Mouse (Mus musculus) brain, embryonic 14.5 days (tissue): ENCODE results near the gene Adamtsl5. TPM values are rescaled to one million over a fixed set of nuclear protein-coding genes. Genes with fewer than 3 reads are reported as not detected.
A peak's percentile ranks its signal among the peaks of the same experiment; 100 is the strongest.

ENCODE experiments used
- DNase-seq: peaks from one replicate; pipeline ENCODE4 v3.0.0-alpha.2; 2011; ENCODE audit warnings: low read depth
- CTCF ChIP-seq: fragments of 200-500 bp; IDR thresholded peaks from 2 replicates; pipeline ENCODE4 v1.5.1; 2012; ENCODE audit warnings: inconsistent platforms, mild to moderate bottlenecking, moderate library complexity, borderline replicate concordance; ENCODE audit not compliant: insufficient read depth, insufficient read length; ENCODE audit errors: extremely low read depth
- POLR2A ChIP-seq: fragments of 200-500 bp; IDR thresholded peaks from 2 replicates; pipeline ENCODE4 v1.6.1; 2012; ENCODE audit warnings: mild to moderate bottlenecking, inconsistent platforms, borderline replicate concordance; ENCODE audit not compliant: poor library complexity, insufficient read depth, insufficient read length, severe bottlenecking; ENCODE audit errors: extremely low read depth
- polyA plus RNA-seq: library from polyadenylated mRNA; depleted of rRNA; stranded (reverse); fragments of >200 nt; gene quantifications from 2 replicates; pipeline ENCODE4 v1.2.3, GENCODE M21; 2012

Gene Adamtsl5
- polyA plus RNA-seq, 1 experiment, result 1.5 TPM

DNA sequence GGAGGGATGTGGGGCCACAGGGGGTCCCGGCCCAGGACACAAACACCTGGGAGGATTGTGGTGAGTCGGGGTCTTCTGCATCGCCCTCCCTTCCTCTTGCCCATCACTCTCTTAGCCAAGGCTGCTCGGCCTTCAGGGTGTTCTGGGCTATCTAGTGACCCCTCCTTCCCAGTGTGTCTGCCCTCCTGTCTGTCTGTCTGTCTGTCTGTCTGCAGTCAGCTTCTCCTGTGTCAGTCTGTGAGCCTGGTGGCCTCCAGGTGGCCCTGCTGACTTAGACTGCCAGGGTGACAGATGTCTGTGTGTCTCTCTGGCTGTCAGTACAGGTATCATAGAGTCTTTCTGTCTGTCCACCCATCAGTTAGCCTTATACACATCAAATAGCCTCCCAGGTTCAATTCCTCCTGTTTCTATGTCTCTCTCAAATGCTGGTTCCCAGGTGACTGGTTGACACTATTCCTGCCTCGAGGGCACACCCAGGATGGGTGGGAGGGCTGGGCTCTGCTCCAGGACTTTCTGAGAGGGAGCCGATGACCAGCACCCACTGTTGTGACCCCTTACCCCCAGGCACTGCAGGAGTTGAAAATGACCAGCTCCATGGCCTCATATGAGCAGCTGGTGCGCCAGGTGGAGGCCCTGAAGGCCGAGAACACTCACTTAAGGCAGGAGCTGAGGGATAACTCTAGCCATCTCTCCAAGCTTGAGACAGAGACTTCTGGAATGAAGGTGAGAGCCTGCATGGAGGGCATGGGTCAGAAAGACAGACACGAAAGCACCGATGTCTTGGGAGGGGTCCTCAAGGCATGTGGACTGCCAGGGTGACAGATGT is 46.7 kb downstream of the Adamtsl5 start:
- DNase-seq, result no peak
- TF ChIP-seq CTCF (no peak), POLR2A (no peak)

DNA sequence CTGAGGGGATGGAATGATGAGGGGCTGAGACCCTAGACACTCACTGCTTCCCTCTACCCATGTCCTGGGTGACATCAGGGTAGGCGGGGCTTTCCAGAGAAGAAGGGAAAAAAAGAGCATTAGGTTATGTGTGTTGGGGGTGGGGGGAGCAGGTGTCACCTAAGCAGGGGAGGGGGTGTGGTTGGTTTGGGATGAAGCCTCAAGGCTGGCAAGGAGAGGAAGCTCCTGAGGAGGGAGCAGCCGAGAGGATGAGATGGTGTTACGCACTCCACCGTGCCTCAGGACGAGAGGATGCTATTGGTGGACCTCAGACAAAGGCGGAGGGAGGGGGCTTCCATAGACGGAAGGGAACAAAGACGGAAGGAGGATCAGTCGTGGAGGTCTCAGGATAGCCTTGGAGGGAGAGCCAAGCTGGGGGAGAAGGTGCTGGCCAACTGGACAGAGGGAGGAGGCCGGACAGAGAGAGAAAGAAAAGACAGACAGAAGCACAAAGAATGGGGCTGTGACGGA is 47.5 kb downstream of the Adamtsl5 start:
- TF ChIP-seq CTCF (no peak), POLR2A (peak; percentile 27; the same call in 1 of the 2 replicates)
- DNase-seq, result peak; percentile 97

DNA sequence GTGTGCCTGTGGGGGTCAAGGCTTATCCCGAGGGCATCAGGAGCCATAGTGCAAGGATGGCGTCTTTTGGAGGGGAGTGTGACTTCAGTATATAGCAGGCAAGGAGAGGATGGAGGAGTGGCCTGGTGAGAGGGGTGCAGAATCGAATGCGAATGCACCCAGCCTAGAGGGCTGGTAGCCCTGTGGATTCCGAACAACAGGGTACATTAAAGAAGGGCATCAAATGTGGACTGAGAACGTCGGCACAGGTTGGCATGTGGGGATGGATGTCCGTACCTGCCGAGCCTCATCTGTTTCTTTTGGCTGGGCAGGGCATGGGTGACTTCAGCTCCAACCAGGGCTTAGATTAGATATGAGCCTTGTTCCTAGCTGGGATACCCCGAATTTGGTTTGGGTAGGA is 48.4 kb downstream of the Adamtsl5 start:
- DNase-seq, result no peak
- TF ChIP-seq POLR2A, result no peak
- no peak for TF ChIP-seq CTCF

DNA sequence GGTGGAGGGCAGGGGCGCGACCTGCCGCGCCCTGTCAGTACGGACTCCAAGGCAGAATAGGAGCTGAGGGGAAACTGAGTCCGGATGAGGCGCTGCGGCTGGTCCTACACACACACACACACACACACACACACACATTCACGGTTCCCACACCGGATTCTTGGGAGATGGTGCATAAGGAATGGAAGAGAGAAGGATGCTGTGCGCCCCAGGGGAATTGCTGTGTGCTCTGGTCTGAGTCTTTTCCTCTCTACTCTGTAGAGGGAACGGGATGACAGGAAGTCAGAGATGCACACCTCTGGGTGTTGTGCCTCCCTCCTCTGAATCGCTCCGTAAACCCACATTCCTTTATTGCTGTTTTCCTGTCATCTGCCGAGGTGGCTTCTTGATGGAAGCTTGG is 48.9 kb downstream of the Adamtsl5 start:
- DNase-seq, result peak; percentile 70
- no peak for TF ChIP-seq POLR2A
- no peak for TF ChIP-seq CTCF

DNA sequence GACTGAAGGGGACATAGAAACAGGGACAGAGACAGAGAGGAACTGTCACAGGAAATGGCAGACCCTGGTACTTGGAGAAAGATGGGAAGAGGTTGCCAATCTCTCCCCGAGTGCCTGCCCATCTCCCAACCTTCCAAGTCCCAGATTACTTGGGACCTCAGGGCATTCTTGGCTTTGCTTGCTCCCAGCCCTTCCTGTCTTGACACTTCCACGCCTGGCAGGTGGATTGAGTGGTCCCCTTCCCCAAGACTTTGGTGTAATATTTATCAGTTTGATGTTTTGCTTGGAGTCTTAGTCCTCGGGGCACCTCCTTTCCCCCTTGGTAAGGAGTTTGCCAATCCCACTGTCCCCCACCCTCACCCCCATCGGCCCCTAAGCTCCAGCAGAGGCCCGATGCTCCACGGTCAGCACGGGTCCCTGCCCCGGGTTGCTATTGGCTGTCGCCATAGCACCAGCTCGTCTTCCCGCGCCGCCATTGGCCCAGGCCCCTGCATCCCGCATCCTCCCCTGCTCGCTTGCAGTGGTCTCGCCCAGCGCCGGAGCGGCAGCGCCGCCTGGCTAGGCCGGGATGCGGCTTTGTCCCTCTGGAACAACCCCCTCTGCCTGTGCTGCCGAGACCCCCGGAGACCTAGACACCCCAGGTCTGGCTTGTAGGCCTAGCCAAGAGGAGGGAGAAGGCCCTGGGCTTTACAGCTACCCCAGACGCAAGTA is 49.5 kb downstream of the Adamtsl5 start:
- peak; percentile 98 for DNase-seq
- TF ChIP-seq CTCF (no peak), POLR2A (peak; percentile 96)

DNA sequence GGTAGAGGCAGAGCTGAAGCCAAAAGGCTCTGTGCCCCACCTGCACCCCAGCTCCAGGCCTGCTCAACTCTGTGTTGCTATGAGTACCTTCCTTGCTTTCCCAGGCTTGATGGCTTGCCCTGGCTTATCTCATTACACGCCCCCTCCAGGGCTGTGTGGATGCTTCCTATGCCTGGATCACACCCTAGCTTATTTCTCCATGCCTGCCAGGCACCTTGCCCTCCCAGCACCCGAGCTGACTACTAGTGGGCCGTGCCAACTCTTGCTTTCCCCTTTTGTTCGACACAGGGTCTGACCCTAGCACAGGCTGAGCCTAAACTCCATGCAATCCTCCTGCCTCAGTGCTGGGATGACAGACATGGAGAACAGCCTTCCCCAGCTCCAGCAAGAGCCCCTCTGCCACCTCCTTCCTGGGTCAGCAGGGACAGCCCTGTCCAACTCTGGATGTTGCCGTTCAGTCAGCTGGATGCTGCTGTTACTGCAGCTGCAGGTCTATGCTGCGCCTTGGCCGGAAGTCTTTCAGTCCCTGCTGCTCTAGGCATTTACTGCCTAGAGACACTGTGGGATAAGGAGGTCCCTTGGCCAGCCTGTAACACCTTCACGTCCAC is 50.6 kb downstream of the Adamtsl5 start:
- TF ChIP-seq CTCF, result no peak
- TF ChIP-seq POLR2A, result no peak
- DNase-seq, result no peak

- no peak for TF ChIP-seq CTCF
- TF ChIP-seq POLR2A, result no peak
- no peak for DNase-seq
Measured at GRCm38 (mm10) chr10:80296824-80297223, 51.4 kb downstream of the Adamtsl5 start.

DNA sequence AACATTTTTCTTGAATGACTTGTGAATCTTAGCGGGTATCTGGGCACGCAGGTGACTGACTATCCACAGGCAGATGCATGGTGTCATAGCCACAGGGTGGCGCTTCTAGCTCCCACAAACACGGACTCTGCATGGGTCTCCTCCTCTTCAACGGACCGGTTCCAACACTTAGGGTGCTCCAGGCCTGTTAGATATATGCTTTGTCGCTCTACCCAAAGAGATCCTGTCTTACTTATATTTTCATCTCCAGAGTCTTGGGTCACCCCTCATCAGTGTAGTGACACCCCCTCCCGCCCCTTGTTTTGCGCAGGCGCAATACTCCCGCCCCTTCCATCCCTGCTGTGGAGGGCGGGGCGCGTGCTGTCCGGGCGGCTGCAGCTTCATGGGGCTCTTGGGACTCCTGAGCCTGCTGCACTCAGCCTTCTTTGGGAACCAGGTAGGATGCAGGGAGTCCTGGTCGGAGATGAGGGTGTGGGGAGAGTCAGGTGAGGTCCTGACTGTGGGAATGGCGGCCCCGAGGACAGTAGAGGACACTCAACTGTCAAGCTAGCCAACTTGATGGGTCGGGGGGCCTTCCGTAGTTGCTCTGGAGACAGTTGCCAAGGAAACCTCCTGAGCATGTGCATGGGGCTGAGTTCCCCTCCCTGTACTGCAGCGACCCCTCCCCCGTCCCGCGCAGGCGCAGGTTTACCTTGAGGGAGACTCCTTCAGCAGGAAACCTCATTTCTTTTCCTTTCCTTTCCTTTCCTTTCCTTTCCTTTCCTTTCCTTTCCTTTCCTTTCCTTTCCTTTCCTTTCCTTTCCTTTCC is 52.4 kb downstream of the Adamtsl5 start, which contains the start of gene Apc2:
Gene Apc2, plus strand, starts transcription at position 360 of the 808 bp plus-strand sequence.
- TF ChIP-seq POLR2A, result no peak
- peak; percentile 60 for TF ChIP-seq CTCF
- peak; percentile 97 for DNase-seq

DNA sequence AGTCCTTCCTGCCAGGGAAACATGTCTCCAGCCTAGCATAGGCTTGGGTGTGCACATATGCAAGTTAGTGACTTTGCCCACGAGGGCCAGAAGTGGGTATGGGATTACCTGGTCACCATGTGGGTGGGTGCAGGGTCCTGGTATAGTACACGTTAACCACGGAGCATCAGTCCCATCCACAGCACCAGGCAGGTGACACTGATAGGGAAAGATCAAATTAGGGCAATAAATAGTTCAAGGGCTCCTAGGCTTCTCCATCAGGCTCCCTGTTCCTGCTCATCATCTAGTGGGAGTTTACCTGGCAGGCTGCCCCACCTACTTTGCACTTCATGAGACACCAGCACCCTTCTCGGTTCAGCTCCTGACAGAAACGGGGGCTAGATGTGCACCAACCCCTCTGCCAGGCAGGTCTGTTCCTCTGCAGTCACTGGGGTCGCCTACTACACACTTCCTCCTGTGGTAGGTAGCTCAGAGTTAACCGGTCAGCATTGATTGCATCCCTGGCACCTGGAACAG is 53.4 kb downstream of the Adamtsl5 start:
- no peak for DNase-seq
- no peak for TF ChIP-seq POLR2A
- no peak for TF ChIP-seq CTCF

DNA sequence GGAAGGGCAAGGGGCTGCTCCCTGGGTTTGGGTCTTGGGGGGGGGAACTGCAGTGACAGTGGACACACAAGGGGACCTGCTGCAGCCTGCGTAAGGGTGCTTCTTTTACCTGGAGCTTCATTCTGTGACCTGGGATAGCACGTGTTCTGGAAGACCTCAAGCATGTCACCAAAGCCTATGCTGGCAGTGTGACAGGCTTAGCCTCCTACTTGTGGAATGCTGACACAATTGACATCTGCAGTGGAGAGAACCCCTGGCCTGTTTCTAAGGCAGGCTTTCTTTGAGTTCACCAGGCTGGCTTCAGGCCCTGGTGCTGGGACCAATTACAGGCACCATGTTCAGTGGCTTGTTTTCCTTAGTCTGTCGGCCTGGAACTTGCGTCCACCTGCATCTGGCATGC is 53.9 kb downstream of the Adamtsl5 start:
- no peak for TF ChIP-seq POLR2A
- DNase-seq, result no peak
